Mouse (Mus musculus) layer of hippocampus, adult 9-11 months (tissue): ENCODE data around the gene Wnt4.

Experiments
- DNase-seq: peaks from one replicate; pipeline ENCODE4 v3.0.0; 2022

The Wnt4 gene

GRCm38 (mm10) chr4:137277166-137277513 lies at the start of gene Wnt4:
TSS of gene Wnt4 (plus strand) at chr4:137277489.
- DNase-seq = no peak

GRCm38 (mm10) chr4:137228566-137229115 lies 48.6 kb upstream of the Wnt4 start:
- DNase-seq = no peak

GRCm38 (mm10) chr4:137231494-137232470 lies 45.5 kb upstream of the Wnt4 start:
- no peak for DNase-seq

GRCm38 (mm10) chr4:137233632-137234031 lies 43.7 kb upstream of the Wnt4 start:
- DNase-seq = no peak

- DNase-seq = no peak
These were observed 42.8 kb upstream of the Wnt4 start for GRCm38 (mm10) chr4:137234444-137234843.

GRCm38 (mm10) chr4:137235368-137235767 lies 41.9 kb upstream of the Wnt4 start:
- peak; percentile 26 for DNase-seq

- no peak for DNase-seq
These were observed 32.4 kb upstream of the Wnt4 start for GRCm38 (mm10) chr4:137244883-137245282.

- no peak for DNase-seq
These were observed 27.0 kb upstream of the Wnt4 start for GRCm38 (mm10) chr4:137250333-137250732.

GRCm38 (mm10) chr4:137250849-137251248 lies 26.4 kb upstream of the Wnt4 start:
- DNase-seq = no peak

- no peak for DNase-seq
These were observed 23.7 kb upstream of the Wnt4 start for GRCm38 (mm10) chr4:137253601-137254000.

- no peak for DNase-seq
These were observed 22.9 kb upstream of the Wnt4 start for GRCm38 (mm10) chr4:137254206-137254976.

- no peak for DNase-seq
These were observed 21.7 kb upstream of the Wnt4 start for GRCm38 (mm10) chr4:137255568-137255967.

GRCm38 (mm10) chr4:137261826-137262225 lies 15.5 kb upstream of the Wnt4 start:
- DNase-seq = no peak

- no peak for DNase-seq
These were observed 13.2 kb upstream of the Wnt4 start for GRCm38 (mm10) chr4:137264066-137264465.

- DNase-seq = no peak
These were observed 12.2 kb upstream of the Wnt4 start for GRCm38 (mm10) chr4:137265116-137265515.

- no peak for DNase-seq
These were observed 8.7 kb upstream of the Wnt4 start for GRCm38 (mm10) chr4:137268541-137268940.

GRCm38 (mm10) chr4:137271856-137272255 lies 5.4 kb upstream of the Wnt4 start:
- DNase-seq = no peak

GRCm38 (mm10) chr4:137274304-137274703 lies 3.0 kb upstream of the Wnt4 start:
- no peak for DNase-seq

GRCm38 (mm10) chr4:137276443-137277165 lies 685 bp upstream of the Wnt4 start:
- DNase-seq = no peak

- no peak for DNase-seq
These were observed 383 bp downstream of the Wnt4 start for GRCm38 (mm10) chr4:137277600-137278143.

- no peak for DNase-seq
These were observed 1.1 kb downstream of the Wnt4 start for GRCm38 (mm10) chr4:137278144-137279040.
